Mouse (Mus musculus): ENCODE data around the gene Rbm45. TPM values are rescaled to one million over a fixed set of nuclear protein-coding genes. Genes with fewer than 3 reads are reported as not detected.

Gene Rbm45
- polyA plus RNA-seq, 1 experiment: 1.0 TPM

- Histone ChIP-seq H3K36me3 (ENCODE audit: control insufficient read depth) (no peaks in the 10 kb centered on the region), H3K9me3 (ENCODE audit: control insufficient read depth, low read length) (peaks cover 7% of the 10 kb centered on the region; the same call in 1 of the 2 replicates), H3K27me3 (ENCODE audit: control insufficient read depth) (peaks cover 57% of the 10 kb centered on the region), H3K4me1 (ENCODE audit: control insufficient read depth) (no peaks in the 10 kb centered on the region; the same call in 1 of the 2 replicates), H3K4me3 (replicated peaks) (no peak overlapping the region)
- TF ChIP-seq GATA1 (IDR thresholded peaks at IDR 0.05; ENCODE audit: low read length) (no peak), TAL1 (IDR thresholded peaks at IDR 0.05; ENCODE audit: low read length) (no peak)
Observed at GRCm38 (mm10) chr2:76409526-76409925, 39.7 kb downstream of the Rbm45 start.

GRCm38 (mm10) chr2:76409986-76410385 lies 40.2 kb downstream of the Rbm45 start:
- TF ChIP-seq TAL1 (IDR thresholded peaks at IDR 0.05; ENCODE audit: low read length): no peak
- TF ChIP-seq GATA1 (IDR thresholded peaks at IDR 0.05; ENCODE audit: low read length): no peak
- Histone ChIP-seq H3K4me1 (ENCODE audit: control insufficient read depth) (no peaks in the 10 kb centered on the region; the same call in 1 of the 2 replicates), H3K36me3 (ENCODE audit: control insufficient read depth) (no peaks in the 10 kb centered on the region), H3K27me3 (ENCODE audit: control insufficient read depth) (peaks cover 52% of the 10 kb centered on the region), H3K4me3 (replicated peaks) (no peak overlapping the region), H3K9me3 (ENCODE audit: control insufficient read depth, low read length) (peaks cover 7% of the 10 kb centered on the region; the same call in 1 of the 2 replicates)

GRCm38 (mm10) chr2:76412924-76413323 lies 43.1 kb downstream of the Rbm45 start:
- Histone ChIP-seq H3K36me3 (ENCODE audit: control insufficient read depth) (no peaks in the 10 kb centered on the region), H3K4me1 (ENCODE audit: control insufficient read depth) (no peaks in the 10 kb centered on the region), H3K27me3 (ENCODE audit: control insufficient read depth) (peaks cover 23% of the 10 kb centered on the region), H3K4me3 (replicated peaks) (no peak overlapping the region), H3K9me3 (ENCODE audit: control insufficient read depth, low read length) (no peaks in the 10 kb centered on the region)
- TF ChIP-seq GATA1 (IDR thresholded peaks at IDR 0.05; ENCODE audit: low read length) (no peak), TAL1 (IDR thresholded peaks at IDR 0.05; ENCODE audit: low read length) (no peak)

GRCm38 (mm10) chr2:76417446-76418141 lies 47.8 kb downstream of the Rbm45 start:
- Histone ChIP-seq H3K36me3 (ENCODE audit: control insufficient read depth) (no peaks in the 10 kb centered on the region), H3K27me3 (ENCODE audit: control insufficient read depth) (no peaks in the 10 kb centered on the region), H3K4me1 (ENCODE audit: control insufficient read depth) (no peaks in the 10 kb centered on the region), H3K9me3 (ENCODE audit: control insufficient read depth, low read length) (no peaks in the 10 kb centered on the region), H3K4me3 (replicated peaks) (no peak overlapping the region)
- no peak for TF ChIP-seq TAL1 (IDR thresholded peaks at IDR 0.05; ENCODE audit: low read length)
- TF ChIP-seq GATA1 (IDR thresholded peaks at IDR 0.05; ENCODE audit: low read length): no peak

- no peaks in the 10 kb centered on the region for H3K27me3 ChIP-seq (ENCODE audit: control insufficient read depth)
- no peaks in the 10 kb centered on the region for H3K9me3 ChIP-seq (ENCODE audit: control insufficient read depth, low read length)
- H3K4me1 ChIP-seq (ENCODE audit: control insufficient read depth): no peaks in the 10 kb centered on the region
- no peaks in the 10 kb centered on the region for H3K36me3 ChIP-seq (ENCODE audit: control insufficient read depth)
- H3K4me3 ChIP-seq (replicated peaks): no peak overlapping the region
- TF ChIP-seq TAL1 (IDR thresholded peaks at IDR 0.05; ENCODE audit: low read length): no peak
- no peak for TF ChIP-seq GATA1 (IDR thresholded peaks at IDR 0.05; ENCODE audit: low read length)
Observed at GRCm38 (mm10) chr2:76418142-76418518, 48.3 kb downstream of the Rbm45 start.

- TF ChIP-seq TAL1 (IDR thresholded peaks at IDR 0.05; ENCODE audit: low read length) (no peak), GATA1 (IDR thresholded peaks at IDR 0.05; ENCODE audit: low read length) (no peak)
- no peaks in the 10 kb centered on the region for H3K4me1 ChIP-seq (ENCODE audit: control insufficient read depth)
- no peaks in the 10 kb centered on the region for H3K36me3 ChIP-seq (ENCODE audit: control insufficient read depth)
- no peak overlapping the region for H3K4me3 ChIP-seq (replicated peaks)
- no peaks in the 10 kb centered on the region for H3K27me3 ChIP-seq (ENCODE audit: control insufficient read depth)
- H3K9me3 ChIP-seq (ENCODE audit: control insufficient read depth, low read length): no peaks in the 10 kb centered on the region
Observed at GRCm38 (mm10) chr2:76421411-76421924, 51.7 kb downstream of the Rbm45 start.

- TF ChIP-seq GATA1 (IDR thresholded peaks at IDR 0.05; ENCODE audit: low read length): no peak
- no peak for TF ChIP-seq TAL1 (IDR thresholded peaks at IDR 0.05; ENCODE audit: low read length)
- Histone ChIP-seq H3K4me3 (replicated peaks) (no peak overlapping the region), H3K9me3 (ENCODE audit: control insufficient read depth, low read length) (no peaks in the 10 kb centered on the region), H3K36me3 (ENCODE audit: control insufficient read depth) (no peaks in the 10 kb centered on the region), H3K4me1 (ENCODE audit: control insufficient read depth) (no peaks in the 10 kb centered on the region), H3K27me3 (ENCODE audit: control insufficient read depth) (no peaks in the 10 kb centered on the region)
Observed at GRCm38 (mm10) chr2:76426816-76427215, 57.0 kb downstream of the Rbm45 start.

- TF ChIP-seq GATA1 (IDR thresholded peaks at IDR 0.05; ENCODE audit: low read length): no peak
- no peak for TF ChIP-seq TAL1 (IDR thresholded peaks at IDR 0.05; ENCODE audit: low read length)
Observed at GRCm38 (mm10) chr2:76429318-76429717, 59.5 kb downstream of the Rbm45 start.

GRCm38 (mm10) chr2:76429855-76430254 lies 60.1 kb downstream of the Rbm45 start:
- no peak for TF ChIP-seq TAL1 (IDR thresholded peaks at IDR 0.05; ENCODE audit: low read length)
- no peak for TF ChIP-seq GATA1 (IDR thresholded peaks at IDR 0.05; ENCODE audit: low read length)
- Histone ChIP-seq H3K4me3 (replicated peaks) (no peak overlapping the region), H3K4me1 (ENCODE audit: control insufficient read depth) (no peaks in the 10 kb centered on the region), H3K36me3 (ENCODE audit: control insufficient read depth) (no peaks in the 10 kb centered on the region), H3K27me3 (ENCODE audit: control insufficient read depth) (no peaks in the 10 kb centered on the region), H3K9me3 (ENCODE audit: control insufficient read depth, low read length) (no peaks in the 10 kb centered on the region)

More at GRCm38 (mm10) chr2:76429318-76429717, 59.5 kb downstream of the Rbm45 start:
- H3K9me3 ChIP-seq (ENCODE audit: control insufficient read depth, low read length): no peaks in the 10 kb centered on the region
- no peaks in the 10 kb centered on the region for H3K36me3 ChIP-seq (ENCODE audit: control insufficient read depth)
- H3K4me3 ChIP-seq (replicated peaks): no peak overlapping the region
- no peaks in the 10 kb centered on the region for H3K4me1 ChIP-seq (ENCODE audit: control insufficient read depth)
- H3K27me3 ChIP-seq (ENCODE audit: control insufficient read depth): no peaks in the 10 kb centered on the region

Data from erythroblast, embryonic 14.5 days (primary cell).